Mouse (Mus musculus) thymus, adult 18-20 months (tissue): Measurements from ENCODE around the gene Stub1.
"Not testable (repeated sequence)": the region's sequence is repeated elsewhere in the genome, so short reads cannot be mapped to it uniquely, and the experiment has no call there.

ENCODE experiments used
- DNase-seq, 2 experiments: peaks; one replicate each; pipeline ENCODE4 v3.0.0; 2022; ENCODE audit warnings: mixed read lengths in 2 of 2

The Stub1 gene

GRCm38 (mm10) chr17:25833291-25833663 lies at the start of gene Stub1:
Stub1 (minus strand) TSS chr17:25833404.
- peak; percentile 63 to 74 for DNase-seq

- DNase-seq: no peak
Observed at GRCm38 (mm10) chr17:25882306-25882705, 49.1 kb upstream of the Stub1 start.

DNA sequence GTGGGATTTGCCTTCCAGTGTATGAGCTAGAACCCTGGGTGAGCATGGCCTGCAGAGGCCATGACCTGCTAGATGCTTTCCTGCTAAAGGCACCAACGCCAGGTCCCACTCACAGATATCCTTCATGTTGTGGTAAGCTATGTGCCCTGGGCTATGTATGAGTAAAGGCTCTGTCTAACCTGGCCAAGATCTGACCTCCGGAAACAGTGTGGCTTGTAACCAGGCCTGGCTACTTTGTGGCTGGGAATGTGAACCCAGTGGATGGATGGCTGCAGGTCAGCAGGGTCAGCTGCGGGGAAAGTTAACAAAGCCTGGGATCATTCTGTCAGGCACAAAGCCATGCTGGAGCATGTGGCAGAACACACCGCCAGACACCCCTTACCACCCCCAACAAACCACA lies 48.5 kb upstream of the Stub1 start:
- no peak for DNase-seq

DNA sequence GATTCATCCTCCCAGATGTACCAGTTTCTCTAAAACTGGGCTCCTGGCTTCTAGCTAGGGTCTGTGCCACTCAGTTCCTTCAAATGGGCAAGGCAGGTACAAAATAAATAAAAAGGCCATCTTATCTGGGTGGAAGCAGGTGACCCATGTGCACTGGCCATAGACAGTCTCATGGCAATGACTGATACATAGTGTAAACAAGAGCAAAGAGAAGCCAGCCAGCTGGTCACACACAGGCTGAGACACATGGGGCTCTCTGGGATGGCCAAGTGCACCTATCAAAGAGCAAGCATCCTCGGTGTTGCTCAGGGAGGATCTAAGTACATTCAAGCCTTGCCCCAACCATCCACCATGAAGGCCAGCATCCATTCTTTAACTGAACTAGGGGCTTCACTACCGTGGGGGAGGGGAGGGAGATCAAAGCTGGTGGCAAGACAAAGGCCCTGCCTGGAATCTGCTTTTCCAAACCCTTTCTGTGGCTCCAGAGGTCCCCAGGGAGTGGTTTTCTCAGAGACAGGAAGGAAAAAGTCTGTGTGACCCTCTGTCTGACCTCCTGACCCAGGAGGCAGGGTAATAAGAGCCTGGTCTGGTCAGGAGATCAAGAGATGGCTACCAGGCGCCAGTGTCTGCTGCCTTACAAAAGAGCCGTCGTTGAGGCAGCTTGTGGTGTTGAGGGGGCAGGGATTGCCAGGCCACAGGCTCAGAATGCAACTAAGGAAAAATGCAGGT lies 47.9 kb upstream of the Stub1 start:
- DNase-seq: no peak

DNA sequence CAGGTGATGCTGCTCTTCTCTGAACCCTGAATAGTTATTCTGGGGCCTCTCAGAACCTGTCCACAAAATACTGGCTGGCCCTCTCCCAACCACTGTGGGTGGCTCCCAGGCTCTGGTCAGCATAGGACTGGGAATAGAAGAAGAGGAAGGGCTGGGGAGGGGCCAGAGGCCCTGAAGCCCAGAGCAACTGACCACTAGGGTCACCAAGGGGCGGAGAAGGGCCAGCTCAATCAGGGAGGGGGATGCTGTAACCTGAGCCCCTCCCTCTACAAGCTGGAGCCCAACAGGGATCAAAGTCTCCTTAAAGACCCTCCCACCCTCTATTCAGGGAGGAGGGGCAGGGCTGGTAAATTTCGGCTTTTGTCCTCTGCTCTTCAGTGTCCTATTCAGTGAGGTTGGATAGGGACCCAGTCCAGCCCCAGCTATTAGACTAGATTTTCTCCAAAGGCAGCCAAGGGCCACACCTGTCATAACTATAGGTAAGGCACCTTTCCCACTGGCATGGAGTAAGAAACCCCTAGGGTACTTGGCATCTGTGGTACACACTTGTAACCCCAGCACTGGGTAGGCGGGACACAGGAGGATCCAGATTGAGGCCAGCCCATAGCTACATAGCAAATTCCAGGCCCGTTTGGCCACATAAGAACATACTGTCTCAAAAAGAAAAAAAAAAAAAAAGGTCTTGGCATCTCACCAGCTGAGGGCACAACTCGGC lies 47.1 kb upstream of the Stub1 start, which contains the start of gene Wfikkn1:
Gene Wfikkn1 (minus strand): TSS at position 663 of the 715 bp plus-strand sequence.
- DNase-seq: no peak

DNA sequence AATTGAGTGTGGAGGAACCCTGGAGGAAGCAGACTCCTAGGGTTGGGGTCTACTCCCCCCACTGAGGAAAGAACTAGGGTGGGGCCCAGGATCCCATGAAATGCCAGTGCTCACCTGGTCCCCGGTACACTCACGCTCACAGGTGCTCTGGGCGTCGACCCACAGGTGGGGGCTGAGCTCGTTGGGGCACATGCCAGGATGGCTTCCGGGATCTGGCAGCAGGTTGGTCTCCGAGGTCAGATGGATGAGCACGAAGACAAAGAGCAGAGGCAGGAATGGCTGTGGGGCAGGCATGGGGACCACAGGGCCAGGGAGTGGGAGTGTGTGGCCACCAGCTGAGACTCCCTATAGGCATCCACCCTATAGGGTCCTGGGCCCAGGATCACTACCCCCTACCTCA lies 46.5 kb upstream of the Stub1 start:
- DNase-seq: no peak

- no peak for DNase-seq
Observed at GRCm38 (mm10) chr17:25879261-25879660, 46.1 kb upstream of the Stub1 start.

DNA sequence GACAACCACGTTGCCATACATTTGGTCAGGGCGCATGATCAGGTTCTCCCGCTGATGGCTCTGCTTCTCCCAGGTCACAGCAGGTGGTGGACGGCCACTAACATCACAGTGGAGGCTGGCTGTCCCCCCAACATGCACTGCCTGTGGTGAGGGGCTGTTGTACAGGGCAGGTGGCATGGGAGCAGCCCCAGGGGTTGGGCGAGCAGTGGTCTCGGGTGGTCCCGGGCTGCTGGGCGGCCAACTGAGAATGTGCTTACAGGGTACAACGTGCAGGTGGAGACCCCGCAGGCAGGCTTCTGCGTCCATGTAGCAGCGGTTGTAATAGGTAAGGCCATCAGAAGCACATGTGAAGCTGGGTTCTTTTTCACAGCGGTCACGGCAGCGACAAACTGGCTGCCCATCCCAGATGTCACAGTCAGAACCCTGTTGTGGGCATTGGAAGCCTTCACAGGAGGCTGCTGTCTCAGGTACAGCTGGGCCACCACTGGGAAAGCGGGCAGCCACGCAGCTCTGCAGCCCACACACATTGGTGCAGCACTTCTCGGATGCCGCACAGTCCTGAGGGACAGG lies 45.5 kb upstream of the Stub1 start:
- DNase-seq: no peak

DNA sequence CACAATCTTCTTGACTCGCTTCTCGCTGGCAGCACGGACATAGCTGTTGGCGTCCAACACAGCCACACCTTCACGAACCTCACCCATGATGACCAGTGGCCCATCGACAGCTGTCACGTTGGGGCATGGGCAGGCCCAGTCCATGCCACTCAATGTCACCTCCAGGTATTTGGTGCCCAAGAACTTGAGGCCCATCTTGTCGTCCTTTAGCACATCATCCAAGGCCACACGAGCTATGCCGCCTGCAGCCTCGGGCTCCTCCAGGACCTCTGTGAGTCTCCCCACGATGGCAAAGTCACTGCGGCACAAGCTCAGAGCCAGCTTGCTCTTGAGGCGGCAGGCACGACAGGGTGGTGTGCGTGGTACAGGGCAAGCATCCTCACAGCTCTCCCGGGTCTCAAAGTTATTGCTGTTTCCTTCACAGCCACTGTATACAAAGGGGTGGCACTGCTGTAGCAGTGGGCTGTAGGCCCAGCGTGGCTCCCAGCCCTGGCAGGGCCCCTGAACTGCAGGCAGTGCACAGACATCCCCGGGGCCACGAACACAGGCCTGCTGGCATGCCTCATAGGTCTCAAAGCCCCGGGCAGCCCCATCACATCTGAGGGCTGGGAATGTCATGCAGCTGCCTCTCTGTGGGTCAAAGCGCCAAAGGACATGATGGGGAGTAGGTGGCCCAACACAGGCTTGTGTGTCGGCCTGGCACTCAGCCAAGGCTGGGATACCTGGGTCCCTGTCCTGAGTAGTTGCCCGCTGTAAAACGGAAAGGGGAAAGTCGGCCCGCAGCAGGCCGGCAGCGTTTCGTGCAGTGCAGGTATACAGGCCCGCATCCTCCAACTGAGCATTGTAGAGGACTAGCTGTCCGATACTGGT lies 44.8 kb upstream of the Stub1 start:
- no peak for DNase-seq

GRCm38 (mm10) chr17:25877025-25877424 lies 43.8 kb upstream of the Stub1 start:
- DNase-seq: no peak

- DNase-seq: no peak
Observed at GRCm38 (mm10) chr17:25876347-25876915, 43.2 kb upstream of the Stub1 start.

DNA sequence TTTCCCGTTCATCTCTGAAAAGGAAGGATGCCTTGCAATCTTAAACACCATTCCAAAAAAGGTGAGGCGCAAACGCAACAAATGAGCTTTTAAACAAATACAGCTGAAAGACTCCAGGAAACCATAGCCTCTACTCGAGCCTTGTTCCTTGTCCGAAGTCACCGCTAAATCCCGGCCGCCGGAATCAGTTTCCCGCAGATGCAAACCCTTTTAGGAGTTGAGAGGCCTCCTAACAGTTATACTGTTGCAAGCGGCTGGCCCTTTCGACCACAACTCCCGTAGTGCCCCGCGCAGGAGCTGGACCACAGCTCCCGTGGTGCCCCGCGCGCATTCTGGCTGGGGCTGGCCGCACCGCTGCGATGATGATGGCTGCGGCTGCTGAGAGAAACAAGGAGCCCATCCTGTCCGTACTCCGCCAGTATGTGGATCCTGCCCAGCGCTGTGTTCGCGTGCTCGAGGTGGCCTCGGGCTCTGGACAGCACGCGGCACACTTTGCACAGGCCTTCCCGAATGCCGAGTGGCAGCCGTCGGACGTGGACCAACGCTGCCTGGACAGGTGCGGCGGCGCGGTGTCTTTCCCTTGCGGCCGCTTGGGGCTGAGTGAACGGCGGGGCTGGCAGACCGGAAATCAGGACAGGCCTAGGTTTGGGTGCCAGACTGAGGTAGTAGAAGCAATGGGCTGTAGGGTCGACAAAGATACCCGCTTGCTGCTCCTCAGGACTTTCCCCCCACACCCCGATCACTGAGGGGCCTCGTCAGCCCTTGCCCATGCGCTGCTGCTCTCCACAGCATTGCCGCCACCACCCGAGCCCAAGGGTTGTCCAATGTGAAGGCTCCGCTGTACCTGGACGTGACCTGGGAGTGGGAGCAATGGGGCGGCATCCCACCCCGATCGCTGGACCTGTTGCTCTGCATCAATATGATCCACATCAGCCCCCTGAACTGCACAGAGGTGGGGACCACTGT lies 42.2 kb upstream of the Stub1 start:
- peak; percentile 70 to 77 for DNase-seq

- peak; percentile 79 to 87 for DNase-seq
Observed at GRCm38 (mm10) chr17:25874721-25875170, 41.5 kb upstream of the Stub1 start, which contains the start of gene Mettl26. Mettl26 (plus strand) TSS chr17:25875074.

DNA sequence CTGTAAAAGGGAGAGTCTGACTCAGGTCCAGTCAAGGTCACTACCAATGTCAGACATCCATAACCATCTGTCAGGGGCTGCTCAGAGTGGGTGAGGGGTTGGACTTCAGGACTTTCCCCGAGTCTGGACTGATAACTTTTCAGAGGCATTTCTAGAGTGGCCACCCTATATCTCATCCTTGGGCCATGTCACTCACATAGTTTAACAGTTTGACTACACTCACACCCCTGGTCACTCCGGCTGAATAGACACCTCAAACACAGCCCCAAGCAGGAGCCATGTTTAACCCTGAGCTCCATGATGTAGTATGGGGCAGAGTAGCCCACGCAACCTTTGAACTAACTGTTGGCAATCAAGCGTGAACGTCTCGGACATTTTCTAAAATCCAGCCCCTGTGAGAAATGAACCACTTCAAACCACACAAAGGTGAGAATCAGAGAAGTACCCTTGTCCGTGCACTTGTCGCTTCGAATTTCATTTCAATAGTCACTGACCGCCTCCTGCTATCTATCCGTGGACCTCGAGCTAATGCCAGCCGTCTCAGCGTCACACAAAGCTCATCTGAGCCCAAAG lies 41.0 kb upstream of the Stub1 start:
- DNase-seq: no peak

- DNase-seq: no peak
Observed at GRCm38 (mm10) chr17:25873405-25874147, 40.4 kb upstream of the Stub1 start.

DNA sequence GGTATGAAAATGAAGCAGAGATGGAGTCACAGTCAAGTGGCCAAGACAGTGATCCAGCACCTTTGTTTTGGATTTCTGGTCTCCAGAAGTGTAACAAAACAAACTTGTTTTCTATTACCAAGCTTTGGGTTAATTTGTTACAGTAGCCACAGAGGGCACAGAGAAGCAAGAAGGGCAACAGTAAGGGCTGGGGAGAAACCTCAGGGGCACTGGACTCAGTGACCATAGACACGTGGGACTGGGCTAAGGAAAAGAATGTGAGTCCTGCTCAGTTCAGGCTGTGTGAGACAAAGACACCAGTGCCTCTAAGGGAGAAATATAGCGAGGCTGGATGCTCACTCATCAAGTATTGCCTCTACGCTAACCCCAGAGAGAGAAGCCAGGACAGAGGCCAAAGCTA lies 39.5 kb upstream of the Stub1 start:
- no peak for DNase-seq

- not testable (repeated sequence) for DNase-seq
Observed at GRCm38 (mm10) chr17:25871566-25871965, 38.4 kb upstream of the Stub1 start.

GRCm38 (mm10) chr17:25869954-25870353 lies 36.8 kb upstream of the Stub1 start:
- DNase-seq: no peak

DNA sequence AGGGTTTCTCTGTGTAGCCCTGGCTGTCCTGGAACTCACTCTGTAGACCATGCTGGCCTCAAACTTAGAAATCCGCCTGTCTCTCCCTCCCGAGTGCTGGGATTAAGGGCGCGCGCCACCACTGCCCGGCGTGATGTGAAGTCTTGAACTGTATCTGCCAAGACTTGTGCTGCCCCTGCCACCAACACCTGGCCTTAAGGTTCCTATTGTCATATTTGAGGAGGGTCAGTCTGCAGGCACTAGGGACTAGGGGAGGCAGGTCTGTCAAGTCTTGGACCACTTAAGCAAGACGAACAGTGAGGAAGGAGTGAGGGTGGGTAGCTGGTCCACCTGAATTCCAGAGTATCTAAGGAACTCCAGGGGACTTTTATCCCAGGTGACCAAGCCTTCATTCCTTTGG lies 36.3 kb upstream of the Stub1 start:
- no peak for DNase-seq

- peak; percentile 63 to 66 for DNase-seq
Observed at GRCm38 (mm10) chr17:25868601-25869191, 35.5 kb upstream of the Stub1 start, which contains the start of gene Mcrip2. Mcrip2 (minus strand) TSS chr17:25868764.
